Mouse (Mus musculus) MEL (cell line): ENCODE results near the gene Gm5346. TPM values are rescaled to one million over a fixed set of nuclear protein-coding genes. Genes with fewer than 3 reads are reported as not detected.
"Not testable (repeated sequence)": the region's sequence is repeated elsewhere in the genome, so short reads cannot be mapped to it uniquely, and the experiment has no call there.

Source experiments
- DNase-seq: peaks from one replicate; pipeline ENCODE4 v3.0.0; 2011; ENCODE audit warnings: low read depth, low spot score
- H3K27ac ChIP-seq: 2 replicates; pipeline ENCODE4 v1.5.1; 2012; ENCODE audit warnings: low read depth, mild to moderate bottlenecking, control low read depth, low read length, moderate library complexity; ENCODE audit not compliant: control insufficient read depth
- H3K27me3 ChIP-seq, 2 experiments: fragments of 150-350 bp in 1 of 2; sonication (generic) in 1 of 2; 2 replicates each; pipeline ENCODE4 v1.6.1; 2012; ENCODE audit warnings: low read length in 2 of 2, mild to moderate bottlenecking in 2 of 2, improper control_type of control experiment in 1 of 2, moderate library complexity in 1 of 2; ENCODE audit not compliant: insufficient read depth in 2 of 2, control insufficient read depth in 1 of 2
- H3K36me3 ChIP-seq, 2 experiments: 2 replicates each; pipeline ENCODE4 v1.6.1; 2012 to 2014; ENCODE audit warnings: low read length in 2 of 2, improper control_type of control experiment in 1 of 2, inconsistent platforms in 1 of 2, mild to moderate bottlenecking in 1 of 2; ENCODE audit not compliant: insufficient read depth in 2 of 2, control insufficient read depth in 1 of 2
- H3K4me1 ChIP-seq, 2 experiments: fragments of 150-350 bp in 1 of 2; sonication (generic) in 1 of 2; 2 replicates each; pipeline ENCODE4 v1.6.1; 2012; ENCODE audit warnings: low read length in 2 of 2, improper control_type of control experiment in 1 of 2, mild to moderate bottlenecking in 1 of 2; ENCODE audit not compliant: insufficient read depth in 2 of 2, control insufficient read depth in 1 of 2
- H3K4me3 ChIP-seq, 2 experiments: fragments of 150-350 bp in 1 of 2; sonication (generic) in 1 of 2; 2 replicates each; pipeline ENCODE4 v1.5.1; 2012; ENCODE audit warnings: low read depth in 2 of 2, low read length in 2 of 2, mild to moderate bottlenecking in 2 of 2, moderate library complexity in 2 of 2, control low read depth in 1 of 2, improper control_type of control experiment in 1 of 2; ENCODE audit not compliant: control insufficient read depth in 1 of 2, insufficient read depth in 1 of 2
- H3K79me2 ChIP-seq: 2 replicates; pipeline ENCODE4 v1.6.1; 2012; ENCODE audit warnings: mild to moderate bottlenecking, low read length, moderate library complexity; ENCODE audit not compliant: control insufficient read depth, poor library complexity, insufficient read depth
- H3K9ac ChIP-seq: 2 replicates; pipeline ENCODE4 v1.6.1; 2012; ENCODE audit warnings: low read depth, mild to moderate bottlenecking, control low read depth, low read length, moderate library complexity; ENCODE audit not compliant: control insufficient read depth, poor library complexity, severe bottlenecking
- H3K9me3 ChIP-seq: fragments of 150-350 bp; sonication (generic); replicated peaks from 2 replicates; pipeline ENCODE4 v1.6.1; 2012; ENCODE audit warnings: mild to moderate bottlenecking, low read length, improper control_type of control experiment, moderate library complexity; ENCODE audit not compliant: insufficient read depth
- E2F4 ChIP-seq: IDR thresholded peaks from 2 replicates; pipeline ENCODE4 v1.6.1; 2011; ENCODE audit warnings: low read depth, low read length, improper control_type of control experiment, borderline replicate concordance
- ELF1 ChIP-seq: IDR thresholded peaks from 2 replicates; pipeline ENCODE4 v1.6.1; 2014; ENCODE audit warnings: low read depth, mild to moderate bottlenecking, inconsistent platforms, low read length, improper control_type of control experiment, moderate library complexity
- ETS1 ChIP-seq: IDR thresholded peaks from 2 replicates; pipeline ENCODE4 v1.6.1; 2012; ENCODE audit warnings: low read depth, mild to moderate bottlenecking, inconsistent platforms, low read length, improper control_type of control experiment, moderate library complexity
- GABPA ChIP-seq: IDR thresholded peaks from 2 replicates; pipeline ENCODE4 v1.6.1; 2012; ENCODE audit warnings: low read depth, mild to moderate bottlenecking, inconsistent platforms, low read length, improper control_type of control experiment, moderate library complexity
- GATA1 ChIP-seq: IDR thresholded peaks from 2 replicates; pipeline ENCODE4 v1.6.1; 2011; ENCODE audit warnings: low read depth, low read length, improper control_type of control experiment
- HCFC1 ChIP-seq: IDR thresholded peaks from 2 replicates; pipeline ENCODE4 v1.6.1; 2012; ENCODE audit warnings: low read depth, mild to moderate bottlenecking, inconsistent platforms, low read length, improper control_type of control experiment, moderate library complexity
- MAX ChIP-seq: IDR thresholded peaks from 2 replicates; pipeline ENCODE4 v1.6.1; 2011; ENCODE audit warnings: low read length, improper control_type of control experiment
- MEF2A ChIP-seq: IDR thresholded peaks from 2 replicates; pipeline ENCODE4 v1.6.1; 2014; ENCODE audit warnings: low read depth, mild to moderate bottlenecking, inconsistent platforms, low read length, improper control_type of control experiment; ENCODE audit not compliant: poor library complexity, insufficient replicate concordance, severe bottlenecking; ENCODE audit errors: extremely low read depth
- NELFE ChIP-seq: IDR thresholded peaks from 2 replicates; pipeline ENCODE4 v1.6.1; 2011; ENCODE audit warnings: low read depth, low read length, improper control_type of control experiment
- POLR2A ChIP-seq, 2 experiments: IDR thresholded peaks; 2 replicates each; pipeline ENCODE4 v1.6.1; 2011 to 2012; ENCODE audit warnings: low read length in 2 of 2, mild to moderate bottlenecking in 2 of 2, control low read depth in 1 of 2, improper control_type of control experiment in 1 of 2, low read depth in 1 of 2, moderate library complexity in 1 of 2; ENCODE audit not compliant: control insufficient read depth in 1 of 2, insufficient read depth in 1 of 2, poor library complexity in 1 of 2
- POLR2AphosphoS2 ChIP-seq: IDR thresholded peaks from 2 replicates; pipeline ENCODE4 v1.6.1; 2011; ENCODE audit warnings: low read length, improper control_type of control experiment
- POLR2AphosphoS5 ChIP-seq: IDR thresholded peaks from 2 replicates; pipeline ENCODE4 v1.6.1; 2012; ENCODE audit warnings: low read depth, borderline replicate concordance, mild to moderate bottlenecking, inconsistent platforms, low read length, moderate library complexity, mixed read lengths
- SMC3 ChIP-seq: IDR thresholded peaks from 2 replicates; pipeline ENCODE4 v1.6.1; 2011; ENCODE audit warnings: low read depth, low read length, improper control_type of control experiment
- TAL1 ChIP-seq: IDR thresholded peaks from 2 replicates; pipeline ENCODE4 v1.6.1; 2012; ENCODE audit warnings: mild to moderate bottlenecking, inconsistent platforms, low read length, moderate library complexity, mixed read lengths
- TBP ChIP-seq: IDR thresholded peaks from 2 replicates; pipeline ENCODE4 v1.8.0; 2011; ENCODE audit warnings: low read depth, low read length, improper control_type of control experiment
- TCF12 ChIP-seq: IDR thresholded peaks from 2 replicates; pipeline ENCODE4 v1.6.1; 2014; ENCODE audit warnings: low read depth, mild to moderate bottlenecking, inconsistent platforms, low read length, improper control_type of control experiment, moderate library complexity
- UBTF ChIP-seq: IDR thresholded peaks from 2 replicates; pipeline ENCODE4 v1.6.1; 2012; ENCODE audit warnings: low read depth, mild to moderate bottlenecking, inconsistent platforms, low read length, improper control_type of control experiment, moderate library complexity, borderline replicate concordance; ENCODE audit not compliant: insufficient read depth
- USF2 ChIP-seq, 2 experiments: IDR thresholded peaks; 2 replicates each; pipeline ENCODE4 v1.6.1; 2011 to 2012; ENCODE audit warnings: improper control_type of control experiment in 2 of 2, low read length in 2 of 2, borderline replicate concordance in 1 of 2, inconsistent platforms in 1 of 2, low read depth in 1 of 2, mild to moderate bottlenecking in 1 of 2; ENCODE audit not compliant: insufficient read depth in 1 of 2
- ZMIZ1 ChIP-seq: IDR thresholded peaks from 2 replicates; pipeline ENCODE4 v1.6.1; 2012; ENCODE audit warnings: low read depth, mild to moderate bottlenecking, inconsistent platforms, low read length, improper control_type of control experiment, moderate library complexity
- ZNF384 ChIP-seq: IDR thresholded peaks from 2 replicates; pipeline ENCODE4 v1.6.1; 2012; ENCODE audit warnings: low read depth, mild to moderate bottlenecking, inconsistent platforms, low read length, improper control_type of control experiment
- polyA plus RNA-seq, 2 experiments: library from polyadenylated mRNA; stranded (reverse) in 1 of 2; unstranded in 1 of 2; fragments of >175 nt in 1 of 2; fragments of >200 nt in 1 of 2; gene quantifications; 2 replicates each; pipeline versions ENCODE4 v1.2.1 to v1.2.4; 2012; ENCODE audit warnings: low replicate concordance in 2 of 2, low read depth in 1 of 2; ENCODE audit not compliant: insufficient read length in 2 of 2, insufficient read depth in 1 of 2, missing spikeins in 1 of 2
- total RNA-seq: library from RNA; depleted of rRNA; stranded (reverse); fragments of 300-350 nt; gene quantifications from 2 replicates; pipeline ENCODE4 v1.2.3, GENCODE M21; 2012; rRNA removed

Gene Gm5346
- total RNA-seq = not detected in 2 replicates
- polyA plus RNA-seq = not detected

GRCm38 (mm10) chr8:43627176-43627575 lies at the start of gene Gm5346:
TSS of gene Gm5346 (minus strand) at chr8:43627276.
- TF ChIP-seq UBTF (no peak), ZMIZ1 (no peak), ETS1 (no peak), GATA1 (no peak), MAX (no peak)
- TF ChIP-seq, all 39 proteins: peak for 0
- no peak within 1 kb of the TSS for H3K27ac ChIP-seq
- no peaks in the 10 kb centered on the region for H3K36me3 ChIP-seq

GRCm38 (mm10) chr8:43616046-43616445 lies 11.0 kb downstream of the Gm5346 start:
- no peak overlapping the region for H3K9ac ChIP-seq
- H3K4me1 ChIP-seq = no peaks in the 10 kb centered on the region
- no peak for TF ChIP-seq MEF2A
- no peak for TF ChIP-seq E2F4
- no peak for TF ChIP-seq ELF1
- TF ChIP-seq TCF12 = no peak
- no peak for TF ChIP-seq POLR2AphosphoS2
- no peak for TF ChIP-seq POLR2A (IDR thresholded peaks at IDR 0.05; ENCODE audit: control insufficient read depth in 1 of 2, insufficient read depth in 1 of 2, low read depth in 1 of 2, low read length in 2 of 2, poor library complexity in 1 of 2)
- no peak for TF ChIP-seq ETS1
- no peak for TF ChIP-seq ZNF384
- TF ChIP-seq HCFC1 = no peak
- no peak for TF ChIP-seq SMC3
- TF ChIP-seq TAL1 = no peak
- TF ChIP-seq POLR2AphosphoS5 = no peak
- TF ChIP-seq TBP = no peak
- TF ChIP-seq USF2 (IDR thresholded peaks at IDR 0.05; ENCODE audit: borderline replicate concordance in 1 of 2, insufficient read depth in 1 of 2, low read depth in 1 of 2, low read length in 2 of 2) = no peak
- TF ChIP-seq UBTF = no peak
- TF ChIP-seq GABPA = no peak
- TF ChIP-seq NELFE = no peak
- peak; percentile 2 for DNase-seq
- H3K36me3 ChIP-seq = no peaks in the 10 kb centered on the region
- no peaks in the 10 kb centered on the region for H3K79me2 ChIP-seq
- no peaks in the 10 kb centered on the region for H3K27me3 ChIP-seq
- H3K4me3 ChIP-seq = no peak overlapping the region
- no peaks in the 10 kb centered on the region for H3K9me3 ChIP-seq
- H3K27ac ChIP-seq = no peak overlapping the region

More at GRCm38 (mm10) chr8:43627176-43627575, at the start of gene Gm5346:
- H3K9me3 ChIP-seq = no peaks in the 10 kb centered on the region
- no peak within 1 kb of the TSS for H3K4me3 ChIP-seq
- H3K4me1 ChIP-seq = no peaks in the 10 kb centered on the region
- H3K27me3 ChIP-seq = no peaks in the 10 kb centered on the region
- no peak for DNase-seq
- H3K79me2 ChIP-seq = no peaks in the 10 kb centered on the region
- no peak within 1 kb of the TSS for H3K9ac ChIP-seq

- H3K36me3 ChIP-seq, H3K9me3 ChIP-seq, H3K4me3 ChIP-seq, H3K27me3 ChIP-seq, H3K9ac ChIP-seq, H3K79me2 ChIP-seq, H3K4me1 ChIP-seq, DNase-seq, H3K27ac ChIP-seq: not testable (repeated sequence)
Measured at GRCm38 (mm10) chr8:43603657-43604056, 23.4 kb downstream of the Gm5346 start.

GRCm38 (mm10) chr8:43603166-43603565 lies 23.9 kb downstream of the Gm5346 start:
- H3K9ac ChIP-seq = not testable (repeated sequence)

More at GRCm38 (mm10) chr8:43603166-43603565, 23.9 kb downstream of the Gm5346 start:
- not testable (repeated sequence) for H3K36me3 ChIP-seq, H3K79me2 ChIP-seq, H3K27me3 ChIP-seq, H3K27ac ChIP-seq, H3K4me3 ChIP-seq, H3K9me3 ChIP-seq, H3K4me1 ChIP-seq, DNase-seq
